Mouse (Mus musculus): Measurements from ENCODE around the gene Tm2d3. TPM values are rescaled to one million over a fixed set of nuclear protein-coding genes. Genes with fewer than 3 reads are reported as not detected.

Gene Tm2d3
- polyA plus RNA-seq (2016; fragmentation: Nextera tagmentation; extraction: Ambion mirVana) = 68.7 and 71.9 TPM in 2 replicates

- peaks cover 13% of the 10 kb centered on the region for H3K4me1 ChIP-seq
- H3K27ac ChIP-seq = no peak within 1 kb of the TSS
- H3K4me2 ChIP-seq (replicated peaks) = no peak within 1 kb of the TSS
- H3K4me3 ChIP-seq = no peak within 1 kb of the TSS
- no peaks in the 10 kb centered on the region; the same call in 1 of the 2 replicates for H3K36me3 ChIP-seq
- 86% methylated on average over 7 of the region's 7 CpGs for WGBS
- no peak for ATAC-seq (ENCODE audit: insufficient number of reproducible peaks, insufficient read depth, low FRiP score, low TSS enrichment)
- H3K9ac ChIP-seq = no peak within 1 kb of the TSS
- no peaks in the 10 kb centered on the region for H3K27me3 ChIP-seq
- no peaks in the 10 kb centered on the region for H3K9me3 ChIP-seq
Observed at GRCm38 (mm10) chr7:65690869-65691268, at the start of gene Tm2d3. Gene Tm2d3 (plus strand): TSS chr7:65691169.

- WGBS = 72% methylated on average over 6 of the region's 6 CpGs
- ATAC-seq (ENCODE audit: insufficient number of reproducible peaks, insufficient read depth, low FRiP score, low TSS enrichment) = no peak
Observed at GRCm38 (mm10) chr7:65642371-65643304, 48.3 kb upstream of the Tm2d3 start.

GRCm38 (mm10) chr7:65643861-65644421 is 47.0 kb upstream of the Tm2d3 start:
- Histone ChIP-seq H3K4me2 (replicated peaks) (peak overlapping the region; percentile 89), H3K27me3 (peaks cover 2% of the 10 kb centered on the region; the same call in 1 of the 2 replicates), H3K4me3 (peak overlapping the region; percentile 73), H3K27ac (no peak overlapping the region), H3K36me3 (peaks cover 5% of the 10 kb centered on the region; the same call in 1 of the 2 replicates), H3K4me1 (no peaks in the 10 kb centered on the region), H3K9ac (no peak overlapping the region), H3K9me3 (no peaks in the 10 kb centered on the region)
- WGBS = 30% methylated on average over 6 of the region's 6 CpGs
- ATAC-seq (ENCODE audit: insufficient number of reproducible peaks, insufficient read depth, low FRiP score, low TSS enrichment) = no peak; the same call in 1 of the 2 replicates

More at GRCm38 (mm10) chr7:65642371-65643304, 48.3 kb upstream of the Tm2d3 start:
- no peak overlapping the region for H3K4me2 ChIP-seq (replicated peaks)
- H3K27ac ChIP-seq = no peak overlapping the region
- H3K9ac ChIP-seq = no peak overlapping the region
- peaks cover 5% of the 10 kb centered on the region; the same call in 1 of the 2 replicates for H3K36me3 ChIP-seq
- H3K4me1 ChIP-seq = no peaks in the 10 kb centered on the region
- H3K27me3 ChIP-seq = peaks cover 2% of the 10 kb centered on the region; the same call in 1 of the 2 replicates
- no peak overlapping the region for H3K4me3 ChIP-seq
- no peaks in the 10 kb centered on the region for H3K9me3 ChIP-seq

- H3K27me3 ChIP-seq = peaks cover 2% of the 10 kb centered on the region; the same call in 1 of the 2 replicates
- no peaks in the 10 kb centered on the region for H3K4me1 ChIP-seq
- H3K27ac ChIP-seq = peak within 1 kb of the TSS; percentile 74
- H3K4me2 ChIP-seq (replicated peaks) = peak within 1 kb of the TSS; percentile 89
- H3K36me3 ChIP-seq = peaks cover 5% of the 10 kb centered on the region
- H3K9ac ChIP-seq = peak within 1 kb of the TSS; percentile 67
- WGBS = under 1% methylated on average over 63 of the region's 64 CpGs
- peak; percentile 93 for ATAC-seq (ENCODE audit: insufficient number of reproducible peaks, insufficient read depth, low FRiP score, low TSS enrichment)
- H3K9me3 ChIP-seq = peaks cover 3% of the 10 kb centered on the region; the same call in 1 of the 2 replicates
- H3K4me3 ChIP-seq = peak within 1 kb of the TSS; percentile 73
Observed at GRCm38 (mm10) chr7:65644643-65645351, 46.2 kb upstream of the Tm2d3 start, which contains the start of gene Tarsl2. Gene Tarsl2 (plus strand): TSS chr7:65644898.

GRCm38 (mm10) chr7:65645996-65646395 is 45.0 kb upstream of the Tm2d3 start:
- Histone ChIP-seq H3K27ac (no peak overlapping the region), H3K4me3 (no peak overlapping the region), H3K4me1 (no peaks in the 10 kb centered on the region), H3K27me3 (peaks cover 2% of the 10 kb centered on the region; the same call in 1 of the 2 replicates), H3K9me3 (peaks cover 3% of the 10 kb centered on the region; the same call in 1 of the 2 replicates), H3K4me2 (replicated peaks) (no peak overlapping the region), H3K36me3 (peaks cover 5% of the 10 kb centered on the region), H3K9ac (no peak overlapping the region)
- ATAC-seq (ENCODE audit: insufficient number of reproducible peaks, insufficient read depth, low FRiP score, low TSS enrichment) = no peak
- 73% methylated on average over 8 of the region's 8 CpGs for WGBS

- H3K27me3 ChIP-seq = no peaks in the 10 kb centered on the region
- H3K4me1 ChIP-seq = no peaks in the 10 kb centered on the region
- peaks cover 14% of the 10 kb centered on the region for H3K36me3 ChIP-seq
- 90% methylated on average over 4 of the region's 4 CpGs for WGBS
- ATAC-seq (ENCODE audit: insufficient number of reproducible peaks, insufficient read depth, low FRiP score, low TSS enrichment) = no peak
- H3K4me3 ChIP-seq = no peak overlapping the region
- H3K27ac ChIP-seq = no peak overlapping the region
- H3K9me3 ChIP-seq = peaks cover 3% of the 10 kb centered on the region; the same call in 1 of the 2 replicates
- no peak overlapping the region for H3K9ac ChIP-seq
- H3K4me2 ChIP-seq (replicated peaks) = no peak overlapping the region
Observed at GRCm38 (mm10) chr7:65650662-65651061, 40.3 kb upstream of the Tm2d3 start.

- ATAC-seq (ENCODE audit: insufficient number of reproducible peaks, insufficient read depth, low FRiP score, low TSS enrichment) = no peak
- Histone ChIP-seq H3K27ac (no peak overlapping the region), H3K4me1 (no peaks in the 10 kb centered on the region), H3K9me3 (no peaks in the 10 kb centered on the region), H3K4me2 (replicated peaks) (no peak overlapping the region), H3K4me3 (no peak overlapping the region), H3K9ac (no peak overlapping the region), H3K27me3 (no peaks in the 10 kb centered on the region), H3K36me3 (peaks cover 9% of the 10 kb centered on the region; the same call in 1 of the 2 replicates)
- 85% methylated on average over 2 of the region's 2 CpGs for WGBS
Observed at GRCm38 (mm10) chr7:65657490-65658120, 33.4 kb upstream of the Tm2d3 start.

- Histone ChIP-seq H3K4me3 (no peak overlapping the region), H3K4me1 (no peaks in the 10 kb centered on the region), H3K27ac (no peak overlapping the region), H3K9ac (no peak overlapping the region), H3K4me2 (replicated peaks) (no peak overlapping the region), H3K36me3 (0 out of 2 replicates have a peak, but pooled peaks cover 10% of the 10 kb centered on the region), H3K9me3 (no peaks in the 10 kb centered on the region), H3K27me3 (no peaks in the 10 kb centered on the region)
- 78% methylated on average over 11 of the region's 11 CpGs for WGBS
- no peak for ATAC-seq (ENCODE audit: insufficient number of reproducible peaks, insufficient read depth, low FRiP score, low TSS enrichment)
Observed at GRCm38 (mm10) chr7:65663225-65663790, 27.7 kb upstream of the Tm2d3 start.

- Histone ChIP-seq H3K4me1 (no peaks in the 10 kb centered on the region), H3K4me2 (replicated peaks) (no peak overlapping the region), H3K9ac (no peak overlapping the region), H3K36me3 (0 out of 2 replicates have a peak, but pooled peaks cover 10% of the 10 kb centered on the region), H3K27me3 (no peaks in the 10 kb centered on the region), H3K9me3 (no peaks in the 10 kb centered on the region), H3K4me3 (no peak overlapping the region), H3K27ac (no peak overlapping the region)
- WGBS = 88% methylated on average over 14 of the region's 14 CpGs
- ATAC-seq (ENCODE audit: insufficient number of reproducible peaks, insufficient read depth, low FRiP score, low TSS enrichment) = no peak
Observed at GRCm38 (mm10) chr7:65663886-65664285, 27.1 kb upstream of the Tm2d3 start.

- 0 out of 2 replicates have a peak, but pooled peaks cover 10% of the 10 kb centered on the region for H3K36me3 ChIP-seq
- no peaks in the 10 kb centered on the region for H3K9me3 ChIP-seq
- 80% methylated on average over 6 of the region's 6 CpGs for WGBS
- H3K27ac ChIP-seq = no peak overlapping the region
- no peak overlapping the region for H3K4me2 ChIP-seq (replicated peaks)
- no peak overlapping the region for H3K4me3 ChIP-seq
- no peak overlapping the region for H3K9ac ChIP-seq
- no peaks in the 10 kb centered on the region for H3K4me1 ChIP-seq
- no peaks in the 10 kb centered on the region for H3K27me3 ChIP-seq
- ATAC-seq (ENCODE audit: insufficient number of reproducible peaks, insufficient read depth, low FRiP score, low TSS enrichment) = no peak
Observed at GRCm38 (mm10) chr7:65667491-65667890, 23.5 kb upstream of the Tm2d3 start.
